Mouse (Mus musculus): ENCODE measurements around the gene Foxd4.
A peak's percentile ranks its signal among the peaks of the same experiment; 100 is the strongest.

Foxd4 gene

DNA sequence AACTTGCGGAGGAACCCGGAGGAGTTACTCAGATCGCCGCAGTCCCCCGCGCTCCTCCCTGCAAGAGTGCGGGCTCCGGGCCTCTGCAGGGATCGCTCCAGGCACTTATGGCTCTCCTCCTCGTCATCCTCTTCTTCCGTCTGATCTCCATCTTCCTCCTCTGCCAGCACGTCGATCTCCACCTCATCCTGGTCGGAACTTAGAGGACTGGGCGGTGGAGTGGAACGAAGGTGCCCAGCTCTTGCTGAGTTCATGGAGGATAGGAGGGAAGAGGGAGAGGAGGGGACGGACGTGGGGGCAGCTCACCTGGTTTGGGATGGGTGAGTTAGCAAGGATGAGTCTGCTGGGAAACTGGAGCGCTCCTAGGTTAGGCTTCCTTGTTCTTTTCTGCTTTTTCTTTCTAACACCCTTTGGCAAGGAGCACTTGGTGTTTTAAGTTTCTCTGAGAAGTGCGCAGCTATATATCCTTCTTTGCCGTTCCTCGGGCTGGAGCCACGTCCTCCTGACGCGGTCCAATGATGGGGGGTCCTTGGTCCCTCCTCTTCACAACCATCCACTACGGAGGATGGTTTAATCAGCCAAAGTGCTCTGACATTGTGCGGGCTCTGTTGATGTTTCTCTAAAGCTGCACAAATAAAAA is at the start of gene Foxd4:
Foxd4 (minus strand) TSS at position 617 of the 640 bp plus-strand sequence.
- no peak for DNase-seq (ENCODE audit: low spot score)

DNA sequence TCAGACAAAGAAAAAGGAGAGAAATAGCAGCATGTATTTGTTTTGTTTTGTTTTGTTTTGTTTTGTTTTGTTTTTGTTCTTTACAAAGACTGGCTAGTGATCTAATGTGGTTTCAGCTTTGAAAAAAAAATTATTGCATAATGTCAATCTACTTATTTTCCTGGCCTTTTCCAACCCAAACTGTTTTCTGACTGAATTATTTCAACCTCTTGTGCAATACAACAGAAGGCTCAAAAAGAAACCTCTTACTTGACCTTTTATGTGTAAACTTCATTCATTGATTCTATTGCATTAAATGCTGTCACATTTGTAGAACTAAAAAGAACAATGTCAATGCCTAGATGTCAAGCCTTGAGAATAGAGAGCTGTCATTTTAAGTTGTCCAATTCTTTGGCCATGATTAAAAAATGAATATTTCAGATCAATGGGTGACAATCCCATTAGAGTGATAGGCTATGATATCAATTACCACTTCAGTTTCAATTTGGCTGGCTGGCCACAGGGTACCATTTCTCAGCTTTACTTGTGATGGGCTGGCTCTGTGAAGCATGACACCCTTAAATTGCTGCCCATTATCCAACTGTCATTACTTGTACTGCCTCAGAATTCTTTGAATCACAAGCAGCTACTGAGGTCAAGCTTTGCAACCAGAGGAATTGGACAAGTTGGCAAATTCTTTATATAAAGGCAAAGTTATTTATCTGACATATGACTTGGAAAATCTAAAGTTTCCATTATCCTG is 44.7 kb upstream of the Foxd4 start:
- DNase-seq (ENCODE audit: low spot score), result no peak

DNA sequence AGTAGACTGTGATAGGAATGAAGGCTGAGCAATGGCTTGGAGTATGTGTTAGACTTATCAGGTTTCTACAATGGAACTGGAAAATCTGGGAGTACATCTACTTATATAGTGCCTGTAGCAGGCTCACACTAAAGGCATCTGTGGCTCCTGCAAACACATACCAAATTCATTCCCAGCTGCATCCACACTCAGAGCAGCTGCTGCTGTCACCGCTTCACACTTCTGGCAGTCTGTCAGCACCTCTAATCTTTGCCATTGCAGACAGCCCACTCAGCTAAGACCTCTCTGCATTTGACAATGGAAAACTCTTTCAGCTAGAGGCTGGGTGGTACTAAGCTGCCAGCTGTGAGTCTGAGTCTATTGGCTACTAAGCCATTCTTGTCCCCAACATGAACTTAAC is 36.1 kb upstream of the Foxd4 start:
- DNase-seq (ENCODE audit: low spot score), result no peak

DNA sequence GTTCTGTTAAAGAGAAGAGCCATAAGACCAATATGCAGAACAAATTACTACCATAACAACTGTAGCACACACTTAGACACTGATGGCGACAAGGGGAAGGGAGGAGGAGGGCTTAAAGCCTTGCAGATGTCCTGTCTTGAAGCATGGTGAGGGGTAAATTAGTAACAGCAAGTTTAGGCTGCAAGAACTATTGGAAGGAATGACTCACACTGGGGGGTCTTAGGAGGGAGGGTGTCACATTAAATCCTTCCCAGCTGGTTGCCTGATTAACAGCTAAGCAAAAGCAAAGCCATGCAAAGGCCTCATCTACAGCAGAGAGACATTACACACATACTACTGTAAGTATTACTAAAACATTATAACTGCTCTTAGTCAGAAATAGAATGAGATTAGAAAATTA is 28.0 kb upstream of the Foxd4 start:
- no peak for DNase-seq (ENCODE audit: low spot score)

DNA sequence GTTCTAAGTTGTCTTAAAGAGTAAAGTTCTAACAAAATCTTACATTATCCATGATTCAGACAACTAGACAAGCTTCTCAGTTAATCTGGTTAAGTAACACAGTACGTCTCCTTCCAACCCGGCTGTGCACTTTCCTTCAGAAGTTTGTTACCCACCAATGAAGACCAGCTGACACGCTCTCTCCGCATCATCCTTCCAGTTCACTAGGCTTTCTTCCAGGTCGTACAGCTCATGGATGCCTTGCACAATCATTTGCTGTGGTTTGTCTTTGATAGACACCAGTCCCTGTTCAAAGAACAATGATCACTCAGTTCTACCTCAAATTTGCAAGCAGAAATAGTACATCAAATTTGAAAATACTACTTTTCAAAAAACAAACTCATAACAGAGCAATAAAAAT is 19.9 kb upstream of the Foxd4 start:
- no peak for DNase-seq (ENCODE audit: low spot score)

DNA sequence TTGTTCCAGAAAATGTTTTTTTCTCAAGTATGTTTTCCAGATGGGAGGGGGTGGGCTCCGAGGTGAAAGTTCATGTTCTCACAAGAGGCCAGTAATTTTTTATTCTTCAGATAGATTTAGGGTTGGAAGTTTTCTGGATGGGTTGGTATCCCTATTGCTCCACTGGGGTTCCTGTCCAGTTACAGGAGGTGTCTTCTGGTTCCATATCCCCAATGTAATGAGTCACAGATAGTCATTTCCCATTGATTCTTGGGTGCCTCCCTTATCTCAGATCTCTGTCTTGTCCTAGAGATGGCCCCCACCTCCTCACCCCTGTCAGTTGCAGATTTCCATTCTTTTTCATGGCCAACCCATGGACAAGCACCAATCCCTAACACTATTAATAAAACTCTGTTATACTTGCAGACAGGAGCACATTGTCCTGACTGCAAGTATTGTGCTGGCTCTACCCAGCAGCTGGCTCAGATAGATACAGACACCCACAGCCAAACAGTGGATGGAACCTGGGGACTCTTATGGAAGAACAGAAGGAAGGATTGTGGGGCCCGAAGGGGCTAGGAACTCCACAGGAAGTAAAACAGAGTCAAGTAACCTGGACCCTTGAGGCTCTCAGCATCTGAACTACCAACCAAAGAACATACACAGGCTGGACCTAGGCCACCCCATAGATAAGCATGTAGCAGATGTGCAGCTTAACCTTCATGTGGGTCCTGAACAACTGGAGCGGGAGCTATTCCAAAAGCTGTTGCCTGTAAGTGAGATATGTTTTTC is 7.6 kb upstream of the Foxd4 start:
- DNase-seq (ENCODE audit: low spot score), result no peak

DNA sequence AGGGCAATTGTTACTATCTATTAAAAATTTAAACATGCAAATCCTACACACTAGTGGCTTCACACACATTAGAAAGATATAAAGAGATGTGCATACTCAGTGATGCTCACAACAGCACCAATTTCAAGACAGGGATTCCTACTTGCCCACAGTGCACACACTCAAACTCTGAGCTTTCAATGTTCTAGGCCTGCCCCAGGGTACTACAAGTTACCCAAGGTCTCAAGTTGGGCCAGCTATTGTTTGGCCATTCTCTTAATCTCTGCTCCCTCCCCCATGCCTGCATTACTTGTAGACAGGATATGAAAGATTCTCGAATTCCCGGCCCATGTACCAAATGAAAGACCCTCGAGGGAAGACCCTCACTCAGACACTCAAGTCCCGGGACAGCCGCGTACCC is 6.7 kb upstream of the Foxd4 start:
- no peak for DNase-seq (ENCODE audit: low spot score)

DNA sequence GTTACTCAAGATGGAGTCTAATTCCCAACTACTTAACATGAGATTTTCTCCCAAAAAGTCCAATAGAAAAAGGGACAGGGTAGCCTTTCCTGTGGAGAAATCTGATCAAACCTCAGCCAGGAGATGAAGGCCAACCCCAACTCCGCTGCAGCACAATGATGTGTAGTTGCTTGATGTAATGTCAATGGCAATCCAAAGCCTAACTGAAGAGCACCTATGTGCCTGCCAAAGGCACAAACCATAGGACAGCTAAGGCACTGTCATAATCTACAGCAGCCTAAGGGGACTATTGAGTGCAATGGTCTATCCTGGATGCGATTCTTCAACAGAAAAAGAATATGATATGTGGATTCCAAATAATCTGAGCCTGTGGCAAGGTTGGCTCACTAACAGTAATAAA is 1.8 kb upstream of the Foxd4 start:
- no peak for DNase-seq (ENCODE audit: low spot score)

DNA sequence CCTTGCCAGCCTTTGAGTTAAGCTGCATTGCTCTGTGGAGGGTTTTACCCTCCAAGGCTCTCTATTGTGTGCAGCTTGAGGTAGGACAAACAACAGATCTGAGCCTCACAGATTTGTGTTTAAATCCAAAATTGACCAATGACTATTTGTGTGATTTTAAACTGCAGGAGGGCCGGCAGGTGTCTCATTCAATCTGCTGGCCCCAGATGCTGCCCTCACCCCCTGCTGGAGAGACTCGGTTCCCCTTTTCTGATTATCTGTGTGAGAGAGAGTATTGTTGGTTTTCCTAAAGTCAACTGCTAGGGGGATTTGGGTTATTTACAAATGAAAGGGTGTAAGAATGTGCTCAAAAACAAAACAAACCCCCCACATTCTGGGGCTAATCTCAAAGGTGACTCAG is 1.3 kb upstream of the Foxd4 start:
- no peak for DNase-seq (ENCODE audit: low spot score)

DNA sequence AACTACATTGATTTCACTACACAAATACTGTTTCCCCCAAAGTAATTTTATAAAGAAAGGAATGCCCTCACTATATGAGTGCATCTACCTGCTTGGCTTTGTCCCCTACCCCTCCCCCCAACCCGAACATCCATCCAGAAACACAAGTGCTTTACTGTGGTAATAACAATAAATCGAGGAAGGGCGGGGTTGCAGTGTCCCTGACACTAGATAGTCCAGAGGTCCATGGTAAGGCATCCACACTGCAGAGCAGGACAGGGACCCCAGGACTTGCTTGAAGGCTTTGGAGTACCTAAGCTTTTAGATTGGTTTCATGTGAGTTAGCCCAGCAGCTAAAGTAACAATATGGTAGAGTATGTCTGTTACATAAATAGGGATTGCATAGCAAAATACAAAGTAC is 669 bp upstream of the Foxd4 start:
- DNase-seq (ENCODE audit: low spot score), result no peak

DNA sequence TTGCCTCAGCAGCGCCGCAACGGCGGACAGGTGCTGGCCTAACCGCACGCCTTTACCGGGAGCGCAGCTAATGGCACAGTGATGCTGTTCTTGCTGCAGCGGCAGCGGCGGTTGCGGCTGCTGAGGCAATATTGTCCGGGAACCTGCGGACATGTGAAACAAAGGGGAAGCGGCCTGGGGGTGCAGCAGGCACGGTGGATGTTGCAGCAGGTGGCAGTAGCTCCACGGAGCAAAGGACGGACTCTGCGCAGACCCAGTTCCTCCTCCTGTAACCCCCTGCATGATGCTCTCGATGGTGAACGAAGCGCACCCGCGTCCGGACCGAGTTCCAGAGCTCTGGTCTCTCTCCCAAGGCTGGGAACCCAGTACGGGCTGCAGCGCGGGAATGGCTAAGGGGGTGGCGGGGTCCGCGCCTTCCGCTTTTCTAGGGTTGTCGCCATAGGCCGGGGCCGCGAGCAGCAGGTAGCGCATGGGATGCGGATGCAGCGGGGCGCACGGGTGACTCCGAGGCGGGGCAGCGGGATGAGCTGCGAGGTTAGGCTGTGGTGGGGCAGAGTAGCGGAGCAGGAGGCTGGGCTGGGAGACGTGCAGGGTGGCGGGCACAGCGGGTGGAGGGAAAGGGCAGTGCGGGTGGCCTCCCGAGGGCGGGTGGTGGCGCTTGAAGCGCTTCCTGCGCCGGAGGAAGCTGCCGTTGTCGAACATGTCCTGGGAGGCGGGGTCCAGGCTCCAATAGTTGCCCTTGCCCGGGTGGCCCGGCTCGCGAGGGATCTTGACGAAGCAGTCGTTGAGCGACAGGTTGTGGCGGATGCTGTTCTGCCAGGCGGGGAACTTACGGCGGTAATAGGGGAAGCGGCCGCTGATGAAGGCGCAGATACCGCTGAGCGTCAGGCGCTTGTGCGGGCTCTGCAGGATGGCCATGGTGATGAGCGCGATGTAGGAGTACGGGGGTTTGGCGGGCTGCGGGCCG is 1.1 kb downstream of the Foxd4 start:
- DNase-seq (ENCODE audit: low spot score), result no peak

DNA sequence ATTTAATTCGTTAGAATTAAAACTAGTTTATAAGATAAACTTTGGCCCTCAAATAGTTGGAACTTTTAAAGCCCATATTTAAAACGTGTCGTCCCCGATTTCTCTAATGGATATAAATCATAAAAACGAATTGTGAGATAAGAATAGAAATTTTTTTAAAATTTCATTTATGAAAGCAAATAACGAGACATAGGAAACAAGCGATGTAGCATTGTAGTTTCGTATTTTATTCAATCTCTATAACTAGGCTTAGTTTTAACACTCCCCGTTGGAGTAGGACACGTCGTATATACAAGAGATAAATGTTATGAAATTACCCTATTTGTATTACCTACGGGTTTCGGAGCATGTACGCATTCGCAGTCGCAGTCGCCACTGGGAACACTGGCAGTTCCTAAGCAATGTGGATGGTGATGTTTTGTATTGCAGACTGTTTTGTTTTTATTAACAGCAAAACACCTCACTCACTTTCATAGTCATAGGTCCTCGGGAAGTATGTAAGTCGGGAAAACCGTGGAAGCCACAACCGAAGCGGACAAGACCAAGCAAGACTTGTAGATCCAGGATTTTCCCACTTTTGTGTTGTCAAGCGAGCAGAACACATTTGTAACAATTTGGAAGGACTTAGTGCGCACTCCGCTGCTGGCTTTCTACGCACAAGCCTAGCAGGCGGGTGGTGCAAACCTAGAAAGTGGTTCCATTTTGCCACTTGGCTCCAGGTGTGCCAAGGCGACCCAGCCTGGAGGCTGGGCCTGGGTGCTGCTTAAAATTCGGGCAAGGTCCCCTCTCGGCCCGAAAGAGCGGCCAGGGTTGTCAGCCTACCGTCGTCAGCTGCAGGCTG is 2.0 kb downstream of the Foxd4 start:
- no peak for DNase-seq (ENCODE audit: low spot score)

DNA sequence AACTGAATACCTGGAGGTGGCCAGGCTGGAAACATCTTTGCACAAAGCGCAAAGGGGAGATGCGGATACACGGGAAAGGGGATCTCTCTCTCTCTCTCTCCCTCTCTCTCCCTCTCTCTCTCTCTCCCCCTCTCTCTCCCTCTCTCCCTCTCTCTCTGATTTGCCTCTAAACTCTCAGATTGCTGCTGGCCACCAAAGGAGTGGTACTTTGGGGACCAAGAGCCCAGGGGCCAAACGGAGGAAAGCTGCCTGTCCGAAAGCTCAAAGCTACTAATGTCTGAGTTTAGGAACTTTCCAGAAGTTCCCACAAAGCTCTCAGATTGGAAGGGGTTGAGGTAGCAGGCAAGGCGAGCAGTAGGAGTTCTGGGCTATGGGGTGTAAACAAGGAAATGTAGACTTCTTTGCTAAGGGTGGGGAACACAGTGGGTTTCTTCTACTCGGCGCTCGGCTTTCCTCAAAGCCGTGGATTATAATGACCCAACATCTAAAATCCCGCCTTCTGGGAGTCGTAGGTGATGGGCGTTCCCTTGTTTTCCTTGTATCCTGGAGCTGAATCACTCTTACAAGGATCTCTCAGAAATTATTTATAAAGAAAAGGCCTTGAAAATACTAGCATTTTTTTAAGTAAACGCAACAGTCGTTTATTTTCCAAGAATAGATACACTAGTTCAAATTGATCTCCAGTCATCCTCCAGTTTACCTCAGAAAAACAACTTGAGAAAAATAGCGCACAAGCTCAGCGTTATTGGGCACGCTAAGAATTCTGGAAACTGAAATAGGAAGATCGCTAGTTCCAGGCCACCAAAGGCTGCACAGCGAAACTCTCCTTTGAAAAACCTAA is 2.9 kb downstream of the Foxd4 start:
- no peak for DNase-seq (ENCODE audit: low spot score)

DNA sequence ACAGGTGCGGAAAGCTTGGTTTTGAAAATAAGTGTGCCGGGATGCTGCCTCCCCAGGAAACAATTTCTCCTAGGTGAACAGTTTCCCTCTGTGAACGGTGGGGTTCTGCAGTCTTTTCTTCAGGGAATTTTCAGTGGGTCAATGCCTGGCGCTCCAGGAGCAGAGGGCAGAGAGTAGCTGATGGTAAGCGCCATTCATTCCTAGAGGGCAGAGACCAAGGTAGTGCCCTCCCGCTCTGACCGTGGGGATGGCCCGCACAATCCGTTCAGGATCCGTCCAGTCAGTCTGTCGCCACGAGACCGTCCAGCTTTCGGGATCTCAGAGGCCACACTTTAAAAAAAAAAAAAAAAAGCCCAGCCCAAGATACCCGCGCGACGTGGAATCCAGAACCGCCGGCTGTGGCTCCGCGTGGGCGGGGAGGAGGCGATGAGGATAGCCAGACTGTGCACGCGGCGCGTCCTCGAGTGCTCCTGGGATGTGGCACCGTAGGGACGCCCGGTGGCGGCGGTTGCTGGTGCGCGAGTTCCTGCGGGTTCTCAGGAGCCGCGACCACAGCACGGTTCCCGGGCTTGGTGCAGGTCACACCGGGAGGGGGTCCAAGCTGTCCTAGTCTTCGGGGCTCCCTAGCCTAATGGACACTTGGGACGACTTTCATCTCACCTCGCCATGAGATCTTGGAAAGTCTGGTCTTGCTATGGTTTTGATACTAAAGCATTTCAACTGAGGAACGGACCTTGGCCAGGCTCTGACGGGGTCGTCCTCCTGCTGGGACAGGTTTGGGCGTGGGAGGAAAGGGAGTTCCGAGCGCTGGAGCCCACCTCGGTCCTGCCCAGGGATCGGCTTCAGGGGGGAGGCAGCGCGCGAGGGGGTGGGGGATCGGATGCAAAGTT is 3.7 kb downstream of the Foxd4 start:
- no peak for DNase-seq (ENCODE audit: low spot score)

DNA sequence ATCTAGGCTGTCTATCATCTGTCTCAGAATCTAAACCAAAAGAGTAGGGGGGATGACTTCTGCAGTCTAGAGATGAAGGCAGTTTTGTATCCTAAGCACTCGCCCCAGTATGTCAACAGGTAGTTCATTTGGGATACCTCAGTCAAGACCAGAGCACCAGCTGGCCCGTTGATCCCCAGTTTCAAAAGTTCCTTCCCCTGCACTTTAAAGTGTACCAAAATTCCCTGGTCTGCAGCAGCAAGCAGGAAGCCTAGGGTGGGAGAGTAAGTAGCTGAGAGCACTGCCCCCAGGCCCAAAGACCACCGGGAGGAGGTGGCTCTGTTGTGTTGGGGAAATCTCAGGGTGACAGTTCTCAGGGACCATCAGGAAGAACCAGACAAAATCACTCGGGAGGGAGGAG is 4.5 kb downstream of the Foxd4 start:
- DNase-seq (ENCODE audit: low spot score), result no peak

DNA sequence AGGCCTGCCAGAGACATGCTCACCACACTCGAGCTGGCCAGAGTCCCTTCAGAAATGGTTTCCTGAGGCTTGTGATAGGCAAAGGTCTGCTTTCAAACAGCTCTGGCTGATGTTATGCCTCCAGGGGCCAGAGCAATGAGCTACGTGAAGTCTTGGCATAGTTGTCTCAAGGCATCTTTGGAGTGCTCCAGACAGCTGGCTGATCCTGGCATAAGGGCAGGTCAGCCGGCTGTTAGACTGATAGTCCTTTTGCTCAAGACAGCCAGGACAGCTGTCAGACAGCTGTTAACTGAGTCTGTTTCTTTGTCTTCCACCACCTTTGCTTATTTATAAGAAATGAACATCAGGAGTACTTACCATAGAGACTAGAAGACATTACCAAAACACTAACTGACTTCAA is 14.1 kb downstream of the Foxd4 start:
- no peak for DNase-seq (ENCODE audit: low spot score)

DNA sequence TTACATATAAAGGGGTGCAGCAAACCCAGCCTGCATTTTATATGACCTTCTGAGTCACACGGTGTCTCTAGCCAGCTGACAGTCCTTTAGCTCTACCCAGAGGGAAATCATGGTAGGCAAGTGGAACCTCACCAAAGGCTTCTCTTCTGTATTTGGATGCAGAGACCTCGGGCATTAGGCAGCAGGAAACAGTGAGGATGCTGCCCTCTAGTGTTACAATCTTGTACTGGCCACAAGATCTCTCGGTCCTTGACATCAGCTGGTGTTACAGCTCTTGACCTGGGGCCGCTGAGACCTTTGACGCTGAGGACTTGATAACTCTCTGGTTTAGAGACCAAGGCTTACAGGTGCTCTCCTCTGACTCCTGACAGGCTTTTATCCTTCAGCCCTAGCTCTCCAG is 15.5 kb downstream of the Foxd4 start:
- peak; percentile 29 for DNase-seq (ENCODE audit: low spot score)

DNA sequence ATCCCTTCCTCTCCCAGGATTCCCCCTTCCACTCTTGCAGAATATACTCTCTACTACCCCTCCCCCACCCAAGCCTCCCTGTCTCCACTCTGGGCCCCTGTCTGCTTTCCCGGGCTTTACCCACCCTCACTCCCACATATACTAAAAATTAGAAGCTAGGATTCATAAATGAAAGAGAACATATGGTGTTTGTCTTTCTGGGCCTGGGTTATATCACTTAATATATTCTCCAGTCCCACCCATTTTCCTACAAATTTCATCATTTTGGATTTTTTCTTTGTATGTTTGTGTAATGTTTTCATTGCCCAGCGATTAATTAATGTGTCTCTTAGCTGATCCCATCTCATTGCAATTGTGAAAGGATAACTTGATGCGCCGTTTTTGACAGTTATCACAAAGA is 19.8 kb downstream of the Foxd4 start:
- no peak for DNase-seq (ENCODE audit: low spot score)
